Mouse (Mus musculus) embryo, embryonic 9.5 days (tissue): ENCODE data around the gene Pam.

ENCODE experiments used
- DNase-seq: peaks from one replicate; pipeline ENCODE4 v3.0.0-alpha.2; 2017; ENCODE audit errors: extremely low spot score

The Pam gene

GRCm38 (mm10) chr1:97833466-97834353, 261.7 kb downstream of the Pam start:
- no peak for DNase-seq

- no peak for DNase-seq
Observed at GRCm38 (mm10) chr1:97828087-97828486, 267.4 kb downstream of the Pam start.

GRCm38 (mm10) chr1:97827566-97827965, 267.9 kb downstream of the Pam start:
- DNase-seq, result no peak

- DNase-seq, result no peak
Observed at GRCm38 (mm10) chr1:97822904-97823303, 272.5 kb downstream of the Pam start.

- no peak for DNase-seq
Observed at GRCm38 (mm10) chr1:97822203-97822602, 273.2 kb downstream of the Pam start.

GRCm38 (mm10) chr1:97821282-97821681, 274.2 kb downstream of the Pam start:
- no peak for DNase-seq

GRCm38 (mm10) chr1:97809255-97809912, 286.1 kb downstream of the Pam start:
- DNase-seq, result peak; percentile 7

GRCm38 (mm10) chr1:97804520-97804919, 290.9 kb downstream of the Pam start:
- no peak for DNase-seq

GRCm38 (mm10) chr1:97802207-97802902, 293.1 kb downstream of the Pam start:
- no peak for DNase-seq

GRCm38 (mm10) chr1:97795936-97796335, 299.5 kb downstream of the Pam start:
- no peak for DNase-seq

GRCm38 (mm10) chr1:97794110-97794509, 301.3 kb downstream of the Pam start:
- DNase-seq, result no peak

- no peak for DNase-seq
Observed at GRCm38 (mm10) chr1:97788490-97788889, 307.0 kb downstream of the Pam start.

- DNase-seq, result no peak
Observed at GRCm38 (mm10) chr1:97787674-97788073, 307.8 kb downstream of the Pam start.

- DNase-seq, result no peak
Observed at GRCm38 (mm10) chr1:97785685-97786393, 309.6 kb downstream of the Pam start.

GRCm38 (mm10) chr1:97784928-97785327, 310.5 kb downstream of the Pam start:
- no peak for DNase-seq

- DNase-seq, result no peak
Observed at GRCm38 (mm10) chr1:97781674-97782073, 313.8 kb downstream of the Pam start.

- DNase-seq, result no peak
Observed at GRCm38 (mm10) chr1:97773973-97774372, 321.5 kb downstream of the Pam start.

- no peak for DNase-seq
Observed at GRCm38 (mm10) chr1:97773362-97773761, 322.1 kb downstream of the Pam start.

GRCm38 (mm10) chr1:97771727-97772126, 323.7 kb downstream of the Pam start:
- DNase-seq, result no peak

GRCm38 (mm10) chr1:97771118-97771517, 324.3 kb downstream of the Pam start:
- DNase-seq, result no peak

GRCm38 (mm10) chr1:97769904-97770753, 325.3 kb downstream of the Pam start, which contains the start of the genes Gin1 and Ppip5k2:
Gene Gin1, plus strand, starts transcription at chr1:97770172.
Gene Ppip5k2, minus strand, starts transcription at chr1:97770411.
- peak; percentile 95 for DNase-seq
